Mouse (Mus musculus): Measurements from ENCODE around the gene Insig1. TPM values are rescaled to one million over a fixed set of nuclear protein-coding genes. Genes with fewer than 3 reads are reported as not detected.

Insig1 gene
- polyA plus RNA-seq, 1 experiment: 67.1 TPM

DNA sequence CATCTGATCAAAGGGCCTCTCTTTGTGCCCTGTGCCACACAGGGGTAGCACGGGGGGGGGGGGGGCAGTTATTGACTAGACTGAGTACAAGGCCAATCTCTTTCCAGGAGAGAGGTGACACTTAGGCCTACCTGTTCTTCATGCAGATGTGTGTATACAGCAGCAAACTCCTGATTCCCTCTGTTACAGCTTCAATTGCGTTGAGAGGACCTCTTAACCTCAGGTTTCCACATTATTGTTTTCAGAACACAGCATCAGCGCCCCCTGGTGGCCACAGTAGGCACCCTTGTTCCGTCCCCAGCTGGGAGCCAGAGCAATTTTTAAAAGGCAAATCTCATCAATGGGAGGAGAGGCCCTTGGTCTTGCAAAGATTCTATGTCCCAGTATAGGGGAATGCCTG lies 22.7 kb downstream of the Insig1 start:
- peak; percentile 75 for DNase-seq (ENCODE audit: low read depth)
- no peak for TF ChIP-seq POLR2A (IDR thresholded peaks at IDR 0.05; ENCODE audit: borderline replicate concordance, extremely low read depth, insufficient read depth, insufficient read length, poor library complexity, severe bottlenecking)
- TF ChIP-seq CTCF (IDR thresholded peaks at IDR 0.05; ENCODE audit: borderline replicate concordance, extremely low read depth, insufficient read depth, insufficient read length): peak; percentile 86

DNA sequence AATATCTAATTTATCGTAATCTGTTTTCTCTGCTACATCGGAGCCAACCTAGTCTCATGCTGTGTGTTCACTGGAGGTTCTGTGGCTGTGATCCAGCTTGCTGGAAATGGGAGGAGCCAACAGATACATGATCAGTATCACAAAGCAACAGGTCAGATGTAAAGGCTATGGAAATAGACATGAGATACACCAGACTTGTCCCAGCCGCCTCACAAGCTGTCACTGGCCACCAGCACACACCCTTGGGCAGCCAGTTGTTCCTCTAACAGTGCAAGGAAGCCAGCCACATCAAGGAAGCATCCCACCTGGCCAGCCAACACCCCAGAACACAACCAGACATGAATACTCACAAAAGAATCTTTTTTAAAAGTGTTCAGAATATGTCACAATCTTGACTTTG lies 23.2 kb downstream of the Insig1 start:
- no peak for DNase-seq (ENCODE audit: low read depth)
- no peak for TF ChIP-seq CTCF (IDR thresholded peaks at IDR 0.05; ENCODE audit: borderline replicate concordance, extremely low read depth, insufficient read depth, insufficient read length)
- TF ChIP-seq POLR2A (IDR thresholded peaks at IDR 0.05; ENCODE audit: borderline replicate concordance, extremely low read depth, insufficient read depth, insufficient read length, poor library complexity, severe bottlenecking): no peak

DNA sequence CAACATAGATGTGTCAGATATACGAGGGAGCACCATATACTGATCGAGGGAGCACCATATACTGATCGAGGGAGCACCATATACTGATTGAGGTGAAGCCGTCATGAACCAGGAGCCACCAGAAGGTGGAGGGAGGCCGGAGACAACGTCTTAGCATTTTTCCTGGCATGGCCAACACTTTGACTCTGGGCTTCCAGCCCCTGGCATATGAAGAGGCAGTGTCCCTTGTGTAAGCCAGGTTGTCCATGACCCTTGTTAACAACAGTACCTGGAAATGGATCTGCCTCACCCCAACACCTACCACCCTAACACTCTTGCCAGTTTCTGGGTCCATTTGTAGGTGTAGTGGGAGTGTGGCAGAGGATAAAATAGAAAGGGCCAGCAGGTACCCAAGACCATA lies 23.7 kb downstream of the Insig1 start:
- DNase-seq (ENCODE audit: low read depth): no peak
- TF ChIP-seq CTCF (IDR thresholded peaks at IDR 0.05; ENCODE audit: borderline replicate concordance, extremely low read depth, insufficient read depth, insufficient read length) (no peak), POLR2A (IDR thresholded peaks at IDR 0.05; ENCODE audit: borderline replicate concordance, extremely low read depth, insufficient read depth, insufficient read length, poor library complexity, severe bottlenecking) (no peak)

DNA sequence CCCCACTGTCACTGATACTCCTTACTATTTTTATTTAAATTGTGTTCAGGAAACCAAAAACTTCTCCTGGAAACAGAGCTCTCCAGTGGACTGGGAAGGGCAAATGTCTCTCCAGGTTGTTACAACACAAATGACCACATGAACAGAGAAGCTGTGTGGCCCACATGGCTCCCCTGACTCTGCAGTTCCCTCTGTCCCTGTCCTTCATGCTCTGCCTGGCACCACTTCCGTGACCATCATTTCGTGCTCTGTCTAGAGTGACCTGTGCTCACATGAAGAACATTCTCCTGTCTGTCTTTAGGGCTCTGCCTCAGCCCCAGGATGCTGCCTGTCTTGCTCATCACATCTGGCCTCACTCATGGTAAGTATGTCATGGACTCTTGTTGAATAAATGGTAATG lies 24.5 kb downstream of the Insig1 start:
- no peak for TF ChIP-seq CTCF (IDR thresholded peaks at IDR 0.05; ENCODE audit: borderline replicate concordance, extremely low read depth, insufficient read depth, insufficient read length)
- no peak for TF ChIP-seq POLR2A (IDR thresholded peaks at IDR 0.05; ENCODE audit: borderline replicate concordance, extremely low read depth, insufficient read depth, insufficient read length, poor library complexity, severe bottlenecking)

DNA sequence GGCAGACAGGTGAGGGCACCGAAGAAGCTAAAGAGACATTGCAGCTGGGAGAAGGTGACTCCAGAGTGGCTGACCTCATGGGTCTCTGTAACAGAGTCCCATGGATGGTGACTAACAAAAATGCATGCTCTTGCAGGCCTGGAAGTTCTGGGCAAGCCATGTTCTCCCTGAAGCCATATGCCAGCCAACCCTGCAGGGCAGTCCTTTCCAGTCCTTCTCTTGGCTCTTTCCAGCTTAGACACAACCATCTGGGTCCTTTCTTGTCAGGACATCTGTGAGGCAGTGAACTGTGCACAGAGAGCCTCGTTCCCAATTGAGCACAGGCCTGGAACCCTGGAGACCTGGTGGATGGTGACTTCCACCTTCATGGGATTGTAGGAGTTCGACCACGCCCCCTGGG lies 35.8 kb downstream of the Insig1 start:
- TF ChIP-seq POLR2A (IDR thresholded peaks at IDR 0.05; ENCODE audit: borderline replicate concordance, extremely low read depth, insufficient read depth, insufficient read length, poor library complexity, severe bottlenecking) (no peak), CTCF (IDR thresholded peaks at IDR 0.05; ENCODE audit: borderline replicate concordance, extremely low read depth, insufficient read depth, insufficient read length) (no peak)
- DNase-seq (ENCODE audit: low read depth): no peak

More for the DNA sequence above, 24.5 kb downstream of the Insig1 start:
- DNase-seq (ENCODE audit: low read depth): no peak

DNA sequence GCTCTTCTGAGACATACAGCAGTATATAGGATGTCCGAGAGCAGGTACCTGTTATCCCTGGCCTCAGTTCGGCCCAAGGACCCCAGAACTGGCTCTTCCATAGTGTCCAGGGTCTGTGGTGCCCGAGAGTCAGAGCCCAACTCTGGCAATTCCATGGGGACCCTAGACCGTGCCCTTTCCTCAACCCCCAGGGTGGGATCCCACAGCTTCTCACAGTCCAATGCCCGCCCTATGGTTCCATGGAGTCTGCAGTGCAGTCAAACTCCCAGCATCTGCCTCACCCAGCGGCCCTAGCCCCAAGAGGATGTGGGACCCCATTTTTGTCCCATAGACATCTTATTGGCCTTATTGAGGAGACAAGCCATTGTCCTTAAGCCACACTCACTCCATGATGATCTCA lies 36.8 kb downstream of the Insig1 start:
- TF ChIP-seq POLR2A (IDR thresholded peaks at IDR 0.05; ENCODE audit: borderline replicate concordance, extremely low read depth, insufficient read depth, insufficient read length, poor library complexity, severe bottlenecking) (no peak), CTCF (IDR thresholded peaks at IDR 0.05; ENCODE audit: borderline replicate concordance, extremely low read depth, insufficient read depth, insufficient read length) (no peak)
- no peak for DNase-seq (ENCODE audit: low read depth)

DNA sequence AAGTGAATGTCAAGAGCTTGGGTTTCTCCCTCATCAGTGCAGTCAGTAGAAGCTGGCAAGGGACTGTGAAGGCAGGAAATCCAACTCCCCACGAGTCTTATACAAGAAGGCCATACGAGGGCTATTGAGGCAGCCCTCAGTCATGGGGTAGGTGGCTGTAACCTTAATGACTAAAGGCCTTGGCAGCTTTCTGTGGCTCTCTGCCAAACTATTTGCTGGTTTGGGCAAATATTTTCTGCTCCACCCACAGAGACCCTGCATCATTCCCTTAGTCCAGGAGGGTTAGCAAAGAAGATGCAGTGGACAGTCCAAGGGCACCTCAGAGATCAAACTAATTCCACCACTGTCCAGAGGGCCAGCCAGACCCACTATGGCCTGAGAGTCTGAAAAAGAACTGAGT lies 39.7 kb downstream of the Insig1 start:
- TF ChIP-seq POLR2A (IDR thresholded peaks at IDR 0.05; ENCODE audit: borderline replicate concordance, extremely low read depth, insufficient read depth, insufficient read length, poor library complexity, severe bottlenecking) (no peak), CTCF (IDR thresholded peaks at IDR 0.05; ENCODE audit: borderline replicate concordance, extremely low read depth, insufficient read depth, insufficient read length) (no peak)
- DNase-seq (ENCODE audit: low read depth): no peak

DNA sequence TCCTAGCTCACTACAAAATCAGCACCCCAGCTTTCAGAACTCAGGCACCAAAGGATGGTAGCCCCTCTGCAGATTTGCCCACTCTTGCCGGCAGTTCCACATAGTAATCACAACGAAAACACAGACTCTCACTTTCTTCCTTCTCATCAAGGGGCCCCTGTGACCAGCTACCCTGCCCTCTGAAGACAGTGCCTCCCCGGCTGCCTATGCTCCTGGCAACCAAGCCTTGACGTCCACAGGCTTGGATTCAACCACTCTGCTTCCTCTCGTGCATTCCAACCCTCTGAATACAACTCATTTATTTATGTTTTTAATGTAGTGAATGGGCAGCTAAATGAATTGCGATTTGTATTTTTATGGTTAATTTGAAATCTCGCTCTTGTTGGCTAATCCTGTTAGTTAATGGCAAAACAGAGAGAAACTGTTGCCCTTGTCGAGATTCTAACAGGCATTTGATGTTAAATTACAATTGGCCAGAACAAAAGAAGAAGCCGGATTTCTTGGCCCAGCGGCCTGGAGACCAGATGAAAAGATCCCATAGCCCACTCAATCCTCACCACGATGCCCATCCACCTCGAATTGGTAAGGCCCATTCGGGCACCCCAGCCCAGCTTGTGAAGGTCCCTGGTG lies 46.2 kb downstream of the Insig1 start:
- TF ChIP-seq POLR2A (IDR thresholded peaks at IDR 0.05; ENCODE audit: borderline replicate concordance, extremely low read depth, insufficient read depth, insufficient read length, poor library complexity, severe bottlenecking): no peak
- no peak for TF ChIP-seq CTCF (IDR thresholded peaks at IDR 0.05; ENCODE audit: borderline replicate concordance, extremely low read depth, insufficient read depth, insufficient read length)
- DNase-seq (ENCODE audit: low read depth): peak; percentile 28

DNA sequence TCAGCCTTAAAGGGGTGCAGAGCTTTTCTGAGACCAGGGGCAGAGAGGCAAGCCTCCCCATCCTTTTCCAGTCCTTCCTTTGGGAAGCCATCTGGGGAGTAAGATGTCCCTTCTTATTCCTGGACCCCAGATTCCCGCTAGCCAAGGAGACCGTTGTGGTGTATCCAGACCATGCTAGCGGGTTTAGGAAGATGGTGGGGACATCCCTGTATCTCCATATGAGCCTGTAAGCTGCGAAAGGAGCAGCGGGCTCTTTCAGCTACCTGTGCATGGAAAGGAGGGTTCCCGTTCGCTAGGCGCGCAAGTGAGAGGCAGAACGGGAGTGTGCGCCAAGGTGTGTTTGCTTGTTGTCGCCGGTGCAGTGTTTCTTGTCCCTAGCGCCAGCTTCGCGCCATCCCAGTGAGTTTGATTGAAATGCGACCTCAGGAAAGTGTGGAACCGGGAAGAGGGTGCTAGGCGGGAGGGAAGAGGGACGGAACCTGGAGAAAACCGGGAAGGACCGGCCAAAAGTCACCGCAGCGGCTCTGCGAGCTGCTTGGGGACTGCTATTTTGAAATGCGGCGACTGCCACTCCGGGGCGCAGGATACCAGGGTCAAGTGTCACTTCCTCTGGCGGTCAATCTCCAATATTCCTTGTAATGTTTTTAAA lies 46.8 kb downstream of the Insig1 start:
- TF ChIP-seq POLR2A (IDR thresholded peaks at IDR 0.05; ENCODE audit: borderline replicate concordance, extremely low read depth, insufficient read depth, insufficient read length, poor library complexity, severe bottlenecking) (no peak), CTCF (IDR thresholded peaks at IDR 0.05; ENCODE audit: borderline replicate concordance, extremely low read depth, insufficient read depth, insufficient read length) (no peak)
- peak; percentile 36 for DNase-seq (ENCODE audit: low read depth)

DNA sequence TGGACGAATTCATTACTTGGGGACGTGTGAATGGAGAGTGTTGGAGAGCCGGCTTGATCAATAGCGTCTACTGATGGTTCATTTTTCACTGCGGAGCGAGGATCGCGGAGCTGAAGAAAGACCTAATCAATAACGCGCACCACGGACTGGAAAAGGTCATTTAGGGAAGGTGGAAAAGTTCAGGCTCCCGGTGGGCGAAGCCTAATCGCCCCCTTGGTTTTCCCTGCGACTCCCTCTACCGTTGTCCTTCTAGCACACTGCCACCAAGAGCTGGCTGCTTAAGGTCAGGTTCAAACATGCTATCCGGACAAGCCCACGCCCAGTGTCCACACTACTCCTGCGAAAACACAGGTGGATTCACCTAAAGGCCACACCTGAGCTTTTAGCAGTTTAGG lies 47.4 kb downstream of the Insig1 start:
- DNase-seq (ENCODE audit: low read depth): no peak
- no peak for TF ChIP-seq CTCF (IDR thresholded peaks at IDR 0.05; ENCODE audit: borderline replicate concordance, extremely low read depth, insufficient read depth, insufficient read length)

DNA sequence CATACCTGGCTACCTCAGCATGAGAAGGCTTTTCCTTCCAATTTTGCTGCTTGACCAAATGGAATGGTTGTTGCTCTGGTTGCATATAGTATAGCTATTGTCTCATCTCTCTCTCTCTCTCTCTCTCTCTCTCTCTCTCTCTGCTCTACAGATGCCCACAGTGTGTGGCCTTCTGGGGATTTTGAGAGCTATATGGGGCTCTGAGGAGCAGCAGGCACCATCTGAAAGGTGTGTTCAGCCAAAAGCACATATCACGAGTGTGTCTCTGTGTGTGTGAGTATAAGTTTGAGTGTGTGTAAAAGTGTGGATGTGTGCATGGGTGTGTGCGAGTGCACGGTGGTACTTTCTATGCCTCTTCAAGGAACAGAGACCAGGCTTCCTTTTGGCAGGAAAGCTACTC lies 48.4 kb downstream of the Insig1 start:
- peak; percentile 8 for DNase-seq (ENCODE audit: low read depth)
- no peak for TF ChIP-seq POLR2A (IDR thresholded peaks at IDR 0.05; ENCODE audit: borderline replicate concordance, extremely low read depth, insufficient read depth, insufficient read length, poor library complexity, severe bottlenecking)
- TF ChIP-seq CTCF (IDR thresholded peaks at IDR 0.05; ENCODE audit: borderline replicate concordance, extremely low read depth, insufficient read depth, insufficient read length): no peak

All from brain, embryonic 14.5 days (tissue).